1 mouse cellular context compared by ENCODE assay signal in genomic region chr4:141466289-141466795, GRCm38 (mm10).
TF ChIP-seq lines count a peak whose summit lies in the region.

No protein-coding gene starts in this region.

TF ChIP-seq in myocyte, 11 proteins besides CTCF, POLR2A, EP300 and RAD21 (continued from another document):
- TF ChIP-seq MYOD1 (IDR thresholded peaks at IDR 0.05; ENCODE audit: control insufficient read depth in 1 of 3, insufficient read length in 2 of 3, low read depth in 2 of 3) (peak in 2 of 3 experiments; percentile 70 to 77), TCF12 (IDR thresholded peaks at IDR 0.05; ENCODE audit: insufficient read depth, poor library complexity, severe bottlenecking) (no peak)
TF ChIP-seq in myocyte: peak in this region for 2.
